ENCODE assay signal across 26 mouse cellular contexts in the genomic region with DNA sequence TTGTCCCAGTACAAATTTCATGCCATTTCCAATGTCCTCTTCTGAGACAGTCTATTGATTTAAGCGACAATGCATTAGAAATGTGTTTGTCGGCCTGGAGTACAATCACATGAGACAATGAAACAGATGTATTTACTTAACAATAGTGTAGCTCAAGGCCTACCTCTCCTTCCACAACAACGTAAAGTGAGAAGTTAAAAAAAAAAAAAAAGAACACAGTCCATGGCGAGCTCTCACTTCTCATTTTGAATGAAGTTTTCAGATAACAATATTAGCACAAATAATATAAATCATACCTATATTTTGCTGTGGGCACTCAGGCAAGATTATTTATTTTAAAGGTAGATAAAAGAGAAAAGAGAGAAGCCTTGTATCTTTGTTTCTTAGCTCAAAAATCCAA.
"Had no signal": no experiment of that assay in that cellular context is flagged by ENCODE, and none has a peak within 500 bp of the region (broad histone marks: within the 10 kb centered on the region; RNA-seq: fewer than 3 reads in every experiment).

No protein-coding gene starts in this region.

- H3K4me3 ChIP-seq: heart, adult 2 months; heart, embryonic 13.5 days; heart, embryonic 15.5 days; hindbrain, embryonic 10.5 days; hindbrain, embryonic 12.5 days; intestine, embryonic 15.5 days; limb, embryonic 10.5 days; limb, embryonic 12.5 days; liver, embryonic 13.5 days; liver, embryonic 15.5 days had no signal

- H3K9me3 ChIP-seq: heart, embryonic 13.5 days; heart, embryonic 15.5 days; hindbrain, embryonic 10.5 days; hindbrain, embryonic 12.5 days; intestine, embryonic 15.5 days; limb, embryonic 10.5 days; limb, embryonic 12.5 days; liver, embryonic 13.5 days; liver, embryonic 15.5 days had no signal

- H3K4me2 ChIP-seq: heart, embryonic 11.5 days; heart, embryonic 13.5 days; heart, embryonic 15.5 days; hindbrain, embryonic 12.5 days; hindbrain, embryonic 14.5 days; intestine, embryonic 15.5 days; limb, embryonic 12.5 days; liver, embryonic 11.5 days; liver, embryonic 13.5 days; liver, embryonic 15.5 days had no signal

- H3K36me3 ChIP-seq: heart, embryonic 13.5 days; heart, embryonic 15.5 days; hindbrain, embryonic 10.5 days; hindbrain, embryonic 12.5 days; intestine, embryonic 15.5 days; limb, embryonic 12.5 days; liver, embryonic 13.5 days had no signal

- DNase-seq: gastrocnemius, postnatal 25 days; heart, adult 11 months; heart, adult 2 months; heart, postnatal 14 days; heart, postnatal 4 days; kidney, adult 18-20 months; kidney, adult 8-10 months; kidney, postnatal 10 days; kidney, postnatal 25 days; kidney, postnatal 4 days; layer of hippocampus, adult 9-11 months; layer of hippocampus, postnatal 36 days; liver; liver, embryonic 13.5 days; liver, postnatal 0 days had no signal

- H3K9ac ChIP-seq: heart, embryonic 13.5 days; heart, embryonic 15.5 days; hindbrain, embryonic 12.5 days; hindbrain, embryonic 14.5 days; intestine, embryonic 15.5 days; limb, embryonic 12.5 days; liver, embryonic 13.5 days; liver, embryonic 15.5 days; liver, postnatal 0 days had no signal

- H3K27me3 ChIP-seq: heart, embryonic 13.5 days; heart, embryonic 15.5 days; hindbrain, embryonic 12.5 days; intestine, embryonic 15.5 days; liver, embryonic 13.5 days; liver, embryonic 15.5 days had no signal

- H3K27ac ChIP-seq: heart, adult 2 months; heart, embryonic 13.5 days; heart, embryonic 15.5 days; hindbrain, embryonic 10.5 days; hindbrain, embryonic 12.5 days; hindbrain, embryonic 14.5 days; intestine, embryonic 15.5 days; limb, embryonic 10.5 days; limb, embryonic 12.5 days; liver, embryonic 13.5 days; liver, embryonic 15.5 days had no signal

- H3K4me1 ChIP-seq: hindbrain, embryonic 10.5 days; hindbrain, embryonic 12.5 days; intestine, embryonic 15.5 days; limb, embryonic 10.5 days; limb, embryonic 12.5 days; liver, embryonic 13.5 days; liver, embryonic 15.5 days had no signal
